Mouse (Mus musculus) lung, postnatal 4 days (tissue): Measurements from ENCODE around the gene Slc25a19.

Experiments
- DNase-seq, 2 experiments: peaks; one replicate each; pipeline ENCODE4 v3.0.0; 2021

The Slc25a19 gene

DNA sequence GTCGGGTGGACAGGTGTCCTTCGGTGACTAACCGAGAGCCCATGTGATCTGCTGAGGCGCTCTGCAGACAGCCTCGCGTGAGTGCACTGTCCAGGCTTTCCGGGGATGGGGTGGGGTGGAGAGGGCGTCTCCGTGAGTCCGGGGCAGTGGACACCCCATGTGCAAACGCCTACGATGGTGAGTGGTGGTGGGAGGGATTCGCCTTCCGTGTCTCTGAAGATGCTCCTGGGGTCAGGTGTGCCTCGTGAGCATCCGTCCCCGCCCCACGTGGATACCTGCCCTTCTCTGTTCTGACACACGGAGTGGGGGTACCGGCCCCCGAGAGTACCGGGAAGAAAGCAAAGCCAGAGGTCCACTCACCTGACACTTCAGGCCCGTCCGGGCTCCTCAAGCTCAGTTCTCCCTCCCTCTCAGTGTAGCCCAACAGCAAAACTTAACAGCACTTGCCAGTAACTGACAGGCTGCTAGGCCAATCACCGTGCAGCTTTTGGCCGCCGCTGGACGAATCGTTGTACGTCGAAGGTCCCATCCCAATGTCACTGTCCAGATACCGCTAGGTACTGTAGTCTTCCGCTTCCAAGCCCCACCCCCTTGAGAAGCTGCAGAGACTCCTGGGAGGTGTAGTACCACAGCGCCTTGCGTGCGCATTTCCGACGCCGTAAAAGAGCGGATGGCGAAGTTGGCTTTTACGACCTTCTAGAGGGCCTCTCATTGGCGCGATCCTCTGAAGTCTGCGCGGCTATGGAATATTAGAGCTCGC, at the start of gene Slc25a19:
TSS of gene Slc25a19 (minus strand) at position 591 of the 760 bp plus-strand sequence.
- peak; percentile 99 to 100 for DNase-seq

DNA sequence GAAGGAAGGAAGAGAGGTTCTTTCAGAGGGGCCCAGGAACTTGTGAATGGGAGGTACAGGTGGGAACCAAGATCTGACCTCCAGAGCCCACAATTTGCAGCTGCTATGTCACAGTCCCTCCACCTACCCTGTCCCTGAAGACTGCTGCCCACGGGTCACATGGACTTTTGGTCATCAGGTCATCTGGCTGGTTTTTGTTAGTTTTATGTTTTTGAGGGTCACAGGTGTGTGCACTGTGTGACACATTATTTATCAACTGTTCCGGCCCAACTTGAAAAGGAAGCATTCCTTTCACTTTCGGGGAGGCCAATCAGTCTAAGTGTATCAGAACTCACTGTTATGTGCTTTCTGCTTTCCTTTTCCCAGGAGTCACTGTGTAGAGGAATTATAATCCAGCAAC, 49.4 kb upstream of the Slc25a19 start:
- DNase-seq: no peak

DNA sequence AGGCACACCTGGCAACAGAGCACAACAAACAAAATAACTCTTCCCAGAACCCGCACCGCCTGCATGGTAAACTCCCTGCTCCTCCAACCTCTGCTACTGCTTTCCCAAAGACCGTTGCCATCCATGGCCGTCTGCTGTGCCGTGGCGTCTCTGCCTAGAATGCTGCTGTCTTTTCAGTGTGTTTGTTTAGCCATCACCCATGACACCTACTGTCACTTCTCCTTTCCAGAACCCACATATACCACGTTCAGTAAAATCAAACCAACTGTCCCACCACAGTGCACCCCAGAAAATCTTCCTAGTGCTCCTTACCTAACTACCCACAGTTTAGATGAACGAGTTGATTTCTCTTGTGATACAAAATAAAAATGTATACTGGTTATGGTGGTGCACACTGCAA, 48.6 kb upstream of the Slc25a19 start:
- no peak for DNase-seq

DNA sequence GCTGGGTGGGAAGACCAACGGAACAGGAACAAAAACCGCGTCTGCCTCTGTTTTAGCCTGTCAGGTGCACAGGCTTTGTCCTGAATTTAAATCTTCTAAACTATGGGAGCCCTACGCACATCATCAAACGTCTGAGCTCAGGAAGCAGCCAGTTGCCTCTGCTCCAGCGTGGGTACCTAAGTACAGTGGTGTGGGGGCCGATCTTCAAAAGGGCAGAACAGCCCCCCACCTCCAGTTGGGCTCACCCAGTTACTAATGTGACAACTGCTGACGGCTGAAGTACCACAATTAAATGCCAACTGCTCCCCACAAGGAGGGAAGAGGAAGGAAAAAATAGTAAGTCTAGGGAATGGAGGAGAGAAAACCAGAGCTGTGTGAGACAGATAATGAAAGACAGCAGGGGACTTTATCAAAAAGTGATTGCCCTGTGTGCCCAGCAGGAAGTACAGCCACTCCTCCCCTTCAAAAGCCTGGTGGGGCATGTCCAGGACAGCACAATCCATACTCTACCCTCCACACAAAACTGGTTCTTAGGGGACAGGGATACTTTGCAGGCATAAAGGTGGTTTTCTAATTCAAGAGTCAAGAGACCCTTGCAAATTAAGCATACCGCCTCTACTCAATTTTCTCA, 46.3 kb upstream of the Slc25a19 start:
- no peak for DNase-seq

DNA sequence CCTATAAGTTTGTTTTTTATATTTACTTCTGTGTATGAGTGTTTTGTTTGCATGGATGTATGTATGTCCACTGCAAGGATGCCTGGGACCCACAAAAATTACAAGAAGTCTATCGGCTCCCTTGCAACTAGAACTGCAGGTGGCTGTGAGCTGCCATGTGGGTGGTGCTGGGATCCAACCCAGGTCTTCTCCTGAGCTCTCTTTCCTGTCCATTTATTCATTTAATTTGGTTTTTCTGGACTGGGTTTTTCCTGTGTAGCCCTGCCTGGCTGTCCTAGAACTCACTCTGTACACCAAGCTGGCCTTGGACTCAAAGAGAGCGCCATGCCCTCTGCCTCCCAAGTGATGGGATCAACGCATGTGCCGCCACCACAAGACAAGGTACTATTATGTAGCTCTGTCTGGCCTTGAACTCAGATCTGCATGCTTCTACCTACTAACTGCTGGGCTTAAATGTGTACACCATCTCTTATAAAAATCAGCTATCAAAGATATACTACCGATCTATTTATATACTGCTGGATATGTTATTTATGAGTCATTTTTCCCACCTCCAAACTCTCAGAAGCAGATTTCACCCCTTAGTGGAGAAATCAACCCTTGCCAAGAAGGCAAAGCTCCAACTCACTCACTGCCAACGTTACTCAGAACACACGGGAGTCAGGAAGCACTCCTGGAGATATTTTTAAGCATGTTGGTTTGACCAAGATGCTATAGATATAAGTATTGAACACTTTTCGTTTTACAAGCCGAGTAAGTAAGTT, 45.6 kb upstream of the Slc25a19 start:
- no peak for DNase-seq

DNA sequence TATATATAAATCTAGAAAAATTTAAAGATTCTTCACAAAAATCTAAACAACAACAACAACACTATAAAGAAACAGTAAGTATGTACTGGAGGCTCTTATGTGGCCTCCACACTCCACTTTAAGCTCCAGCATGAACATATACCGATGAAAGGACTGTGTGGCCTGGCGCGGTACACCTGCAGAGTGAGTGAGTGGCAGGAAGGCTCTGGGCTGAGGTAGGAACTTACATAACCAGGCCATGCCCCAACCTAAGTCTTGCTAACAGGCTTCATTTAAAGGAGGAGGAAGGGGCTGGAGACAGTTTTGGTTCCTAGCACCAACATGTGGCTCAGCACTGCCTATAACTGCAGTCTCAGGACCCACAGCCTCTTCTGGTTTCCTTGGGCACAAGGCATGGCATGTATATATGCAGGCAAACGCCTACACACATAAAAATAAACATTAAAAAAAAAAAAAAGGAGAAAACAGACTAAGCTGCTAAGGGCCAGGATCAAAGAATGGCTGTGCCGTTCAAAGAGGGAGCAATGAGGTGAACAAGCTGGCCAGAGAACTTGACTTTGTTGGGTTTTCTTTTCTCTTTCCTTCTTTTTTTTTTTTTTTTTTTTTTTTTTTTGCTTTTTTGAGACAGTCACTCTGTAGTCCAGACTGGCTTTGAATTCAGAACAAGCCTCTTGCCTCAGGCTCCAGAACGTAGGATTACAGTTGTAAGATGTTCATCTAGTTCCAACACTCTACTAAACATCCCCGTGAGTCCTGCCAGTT, 44.3 kb upstream of the Slc25a19 start:
- DNase-seq: no peak

DNA sequence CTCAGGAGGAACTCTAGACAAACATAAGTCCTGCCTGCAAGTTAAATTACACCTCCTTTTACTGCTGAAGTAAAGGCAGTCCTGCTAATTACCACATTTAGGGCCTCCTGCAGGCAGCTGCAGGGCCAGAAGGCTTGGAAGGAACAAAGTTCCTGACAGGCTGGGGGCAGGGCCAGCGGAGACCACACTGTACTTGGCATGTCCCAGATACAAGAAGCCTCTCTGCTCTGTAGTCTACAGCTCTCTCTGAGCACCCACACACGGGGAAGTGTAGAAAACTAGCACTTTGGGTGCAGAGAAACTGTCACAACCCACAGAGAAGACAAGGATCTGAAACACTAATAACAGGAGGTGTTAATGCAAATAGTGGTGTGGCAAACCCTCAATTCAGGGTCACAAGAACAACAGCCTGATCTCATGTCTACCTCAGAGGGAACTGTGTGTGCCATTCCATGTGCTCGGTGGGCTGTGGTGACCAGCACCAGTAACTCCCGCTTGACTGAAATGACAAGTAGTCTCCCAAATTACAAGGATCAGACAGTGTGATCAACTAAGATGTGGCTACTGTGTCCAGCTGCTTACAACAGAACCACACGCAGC, 42.5 kb upstream of the Slc25a19 start:
- DNase-seq: peak in 1 of 2 experiments; percentile 36

DNA sequence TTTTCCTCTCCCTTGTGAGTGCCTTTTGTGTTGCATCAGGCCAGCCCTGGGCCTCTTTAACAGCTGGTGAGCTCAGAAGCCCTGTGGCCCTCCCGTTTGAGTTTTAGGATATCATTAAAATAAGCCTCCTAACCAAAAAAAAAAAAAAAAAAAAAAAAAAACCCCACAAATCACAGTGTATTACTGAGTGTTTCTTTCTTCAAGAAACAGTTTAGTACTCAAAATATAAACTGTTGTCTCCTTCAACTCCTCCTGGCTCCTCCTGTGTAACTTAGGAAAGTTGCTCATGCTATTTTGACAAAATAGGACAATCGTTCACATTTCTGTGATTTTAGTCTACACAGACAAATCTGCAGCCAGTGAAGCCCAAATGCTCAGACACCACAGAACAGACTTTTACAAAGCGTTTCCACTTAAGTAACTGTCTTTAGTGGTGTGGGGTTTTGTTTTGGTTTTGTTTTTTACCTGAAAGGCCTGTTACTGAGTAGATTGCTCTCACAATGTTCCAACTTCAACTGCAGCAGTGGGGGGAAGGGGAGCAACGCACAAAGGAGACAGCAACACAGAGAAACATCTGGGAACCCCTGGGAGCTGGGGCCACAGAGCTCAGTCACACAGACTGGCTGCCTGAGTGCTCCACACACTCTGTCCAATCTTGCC, 35.7 kb upstream of the Slc25a19 start:
- no peak for DNase-seq

DNA sequence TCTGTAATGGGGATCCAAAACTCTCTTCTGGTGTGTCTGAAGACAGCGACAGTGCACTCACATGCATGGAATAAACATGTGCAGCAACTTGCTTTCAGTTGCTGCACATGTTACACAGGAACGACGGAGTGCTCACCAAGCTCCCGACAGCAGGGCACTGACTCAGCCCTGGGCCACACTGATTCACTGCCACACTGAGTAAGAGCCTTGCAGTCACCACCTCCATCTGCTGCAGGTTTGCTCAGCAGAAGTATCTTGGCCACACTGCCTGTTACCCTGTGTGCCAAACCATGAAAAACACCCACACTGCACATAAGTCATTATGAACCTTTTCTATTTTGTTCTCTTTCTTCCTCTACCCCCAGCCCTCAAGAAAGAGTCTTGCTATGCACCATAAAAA, 32.3 kb upstream of the Slc25a19 start:
- no peak for DNase-seq

DNA sequence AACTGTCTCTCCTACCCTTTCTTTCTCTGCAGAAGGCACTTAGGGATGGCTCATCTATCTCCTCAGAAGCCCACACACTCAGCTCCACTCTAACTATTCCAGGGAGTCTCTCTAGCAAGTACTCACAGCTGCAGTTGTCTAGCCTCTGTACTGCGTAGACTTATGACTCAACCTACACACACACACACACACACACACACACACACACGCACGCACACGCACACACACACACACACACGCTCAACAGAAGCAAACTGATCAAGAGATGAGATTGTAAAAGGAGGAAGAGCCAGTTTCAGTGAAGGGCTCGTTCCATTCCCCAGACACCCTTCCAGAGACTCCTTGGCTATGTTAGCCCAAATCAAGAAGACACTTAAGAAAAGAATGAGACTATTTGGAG, 30.4 kb upstream of the Slc25a19 start:
- no peak for DNase-seq

DNA sequence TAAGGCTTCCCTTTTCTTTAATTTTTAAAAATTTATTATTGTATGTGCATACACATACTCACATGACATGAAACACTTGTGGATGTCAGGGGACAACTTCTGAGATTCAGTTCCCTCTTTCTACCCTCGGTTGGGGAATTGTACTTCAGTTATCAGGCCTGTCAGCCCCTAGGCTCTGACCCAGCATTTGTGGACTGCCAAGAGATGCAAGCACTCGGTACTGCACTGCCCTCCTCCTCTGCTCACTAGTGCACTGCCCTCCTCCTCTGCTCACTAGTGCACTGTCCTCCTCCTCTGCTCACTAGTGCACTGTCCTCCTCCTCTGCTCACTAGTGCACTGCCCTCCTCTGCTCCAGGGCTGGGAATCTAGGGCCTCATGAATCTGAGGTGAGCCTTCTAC, 26.0 kb upstream of the Slc25a19 start:
- no peak for DNase-seq

DNA sequence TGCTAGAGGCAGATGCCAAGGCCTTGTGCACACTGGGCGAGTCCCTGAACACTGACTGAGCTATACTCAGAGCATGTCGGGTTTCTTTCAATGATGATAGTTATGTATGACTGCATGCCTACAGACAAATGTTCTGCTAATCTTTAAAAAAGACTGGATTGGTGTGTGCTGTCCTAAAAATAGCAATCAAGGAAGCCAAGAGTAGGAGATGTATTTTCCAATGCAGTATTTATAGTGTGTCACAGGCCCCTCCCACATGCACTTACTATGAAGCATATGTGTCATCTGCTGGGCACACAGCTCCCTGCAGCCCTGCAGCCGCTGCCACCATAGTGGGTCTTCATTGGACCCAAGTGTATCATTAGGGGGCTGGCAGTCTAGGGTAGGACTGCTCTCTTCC, 25.1 kb upstream of the Slc25a19 start:
- no peak for DNase-seq

DNA sequence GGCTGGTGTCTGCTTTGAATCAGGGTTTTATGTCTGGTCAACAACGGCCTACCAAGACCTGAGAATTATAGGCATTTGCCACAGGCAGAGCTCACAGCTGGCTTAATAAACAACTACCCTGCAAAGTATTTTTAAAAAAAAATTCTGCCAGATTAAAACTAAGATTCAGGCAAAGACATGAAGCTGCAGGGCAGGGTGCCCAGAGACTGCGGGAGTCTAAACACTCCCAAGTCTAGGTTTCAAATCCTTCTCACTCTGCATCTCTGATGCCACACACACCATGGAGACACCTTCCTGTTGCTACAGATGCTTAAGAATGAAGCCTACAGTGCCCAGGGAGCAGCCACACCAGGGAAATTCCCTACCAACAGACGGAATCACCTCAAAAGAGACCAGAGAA, 23.6 kb upstream of the Slc25a19 start:
- DNase-seq: no peak

DNA sequence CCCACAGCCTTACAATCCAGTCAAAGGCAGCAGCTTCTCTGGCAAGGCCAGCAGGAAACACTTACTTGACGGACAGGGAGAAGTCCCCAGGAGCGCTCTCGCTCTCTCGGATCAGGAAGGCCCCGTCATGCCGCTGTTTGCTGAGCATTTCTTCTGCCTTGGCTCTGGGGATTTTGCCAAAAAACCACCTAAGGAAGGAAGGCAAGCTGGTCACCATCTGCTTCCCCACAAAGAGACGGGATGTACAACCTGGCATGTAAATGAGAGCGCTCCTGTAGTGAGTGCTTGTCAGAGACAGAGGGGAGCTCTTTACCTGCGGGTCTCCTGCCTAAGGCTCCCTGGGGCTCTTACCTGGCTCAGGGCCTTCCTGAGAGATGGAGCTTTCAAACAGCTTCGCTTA, 21.6 kb upstream of the Slc25a19 start:
- no peak for DNase-seq

DNA sequence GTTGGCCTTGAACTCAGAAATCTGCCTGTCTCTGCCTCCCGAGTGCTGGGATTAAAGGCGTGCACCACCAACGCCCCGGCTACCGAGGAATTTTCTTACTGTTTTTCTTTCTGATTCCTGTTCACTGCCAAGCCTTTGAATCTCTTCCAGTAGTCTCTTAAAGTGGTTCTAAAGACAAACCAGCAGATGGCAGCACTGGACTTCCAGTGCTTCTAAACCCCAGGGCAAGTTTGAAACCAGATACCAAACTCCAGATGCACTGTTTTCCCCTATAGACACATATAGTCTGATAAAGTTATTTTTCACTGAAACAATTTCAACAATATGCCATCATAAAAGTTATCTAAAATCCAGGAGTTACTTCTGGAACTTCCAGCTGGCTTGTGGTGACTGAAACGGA, 19.4 kb upstream of the Slc25a19 start:
- peak in 1 of 2 experiments; percentile 68 for DNase-seq

DNA sequence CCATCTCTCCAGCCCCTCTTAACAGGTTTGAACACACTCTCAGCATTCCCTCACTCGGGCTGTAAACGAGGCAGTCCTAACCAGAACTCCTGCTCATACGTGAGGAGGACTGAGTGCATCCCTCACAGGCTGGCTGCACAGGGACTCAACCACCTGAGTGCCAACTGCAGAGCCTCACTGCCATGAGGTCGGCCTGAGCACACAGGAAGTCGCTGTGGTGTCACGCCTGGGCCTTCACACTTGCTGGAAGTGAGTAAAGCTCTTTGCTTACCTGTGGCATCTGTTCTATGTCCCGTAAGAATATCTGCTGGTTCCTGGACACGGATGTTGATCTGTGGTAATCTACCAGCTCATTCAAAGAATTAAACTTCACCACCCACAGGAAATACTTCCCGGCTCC, 18.3 kb upstream of the Slc25a19 start:
- DNase-seq: no peak

DNA sequence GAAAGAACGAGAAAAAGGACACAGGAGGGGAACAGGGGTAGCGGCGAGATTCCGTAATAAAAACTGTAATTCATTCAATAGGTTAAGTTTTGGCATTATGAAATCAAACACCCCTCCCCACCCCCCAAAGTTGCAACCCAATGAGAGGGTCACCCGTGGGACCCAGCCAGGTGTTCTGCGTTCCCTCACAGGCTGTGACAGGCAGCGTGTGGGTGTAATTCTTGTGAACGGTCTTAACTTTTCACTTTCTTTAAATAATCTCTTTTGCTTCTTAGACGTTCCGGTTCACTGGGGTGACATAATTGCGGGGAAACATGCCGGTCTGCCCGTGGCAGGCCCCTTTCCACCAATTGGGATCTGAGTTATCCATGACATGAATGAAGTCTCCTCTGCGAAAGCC, 17.4 kb upstream of the Slc25a19 start:
- peak in 1 of 2 experiments; percentile 56 for DNase-seq

DNA sequence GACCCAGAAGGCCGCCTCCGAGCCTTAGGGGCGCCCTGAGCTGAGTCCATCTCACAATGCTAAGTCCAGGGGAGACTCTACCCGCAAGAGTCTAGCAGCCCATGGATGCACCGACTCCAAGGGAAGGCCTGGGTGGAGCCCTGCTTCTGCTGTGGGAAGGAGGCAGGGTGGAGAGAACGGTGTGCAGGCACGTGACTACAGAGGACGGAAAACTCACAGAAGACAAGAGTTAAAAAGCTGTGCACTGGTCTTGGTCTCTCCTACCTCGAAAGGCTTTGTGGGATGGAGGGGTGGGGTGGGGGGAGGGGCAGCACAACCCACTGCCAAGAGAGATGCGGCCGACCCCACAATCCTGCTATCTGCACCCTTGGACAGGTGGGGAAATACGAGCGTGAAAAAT, 16.2 kb upstream of the Slc25a19 start:
- DNase-seq: no peak

DNA sequence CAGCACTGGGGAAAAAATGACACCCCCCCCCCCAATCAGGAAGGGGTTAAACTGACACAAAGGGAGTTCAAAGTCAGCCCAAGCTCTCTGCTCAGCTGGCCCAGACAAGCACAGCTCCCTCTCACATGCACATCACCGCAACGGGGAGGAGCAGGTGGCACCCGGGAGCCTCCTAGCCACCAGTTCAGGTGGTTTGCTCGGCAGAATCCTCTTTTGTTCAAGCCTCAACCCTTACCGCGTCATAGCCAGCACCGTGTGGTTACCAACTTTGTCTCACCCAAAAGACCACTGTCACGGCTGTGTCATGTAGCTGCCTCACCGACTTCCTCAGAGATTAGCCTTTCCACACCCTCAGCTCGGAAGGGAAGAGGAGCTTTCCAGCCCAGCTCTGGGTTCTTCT, 15.2 kb upstream of the Slc25a19 start:
- DNase-seq: no peak

DNA sequence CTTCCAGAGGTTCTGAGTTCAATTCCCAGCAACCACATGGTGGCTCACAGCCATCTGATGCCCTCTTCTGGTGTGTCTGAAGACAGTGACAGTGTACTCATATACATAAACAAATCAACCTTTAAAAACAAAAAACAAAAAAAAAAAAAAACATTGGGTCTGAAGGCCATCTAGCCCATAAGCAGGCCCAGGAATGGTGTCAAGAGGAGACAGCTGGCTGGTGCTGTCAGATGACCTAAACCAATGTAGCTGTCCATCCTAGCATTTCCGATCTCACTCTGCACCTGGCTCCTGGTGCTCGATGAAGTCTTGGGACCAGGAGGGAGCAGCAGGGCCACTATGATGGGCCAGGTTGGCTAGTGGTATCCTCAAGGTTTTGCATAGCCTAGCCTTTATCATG, 14.6 kb upstream of the Slc25a19 start:
- DNase-seq: no peak

DNA sequence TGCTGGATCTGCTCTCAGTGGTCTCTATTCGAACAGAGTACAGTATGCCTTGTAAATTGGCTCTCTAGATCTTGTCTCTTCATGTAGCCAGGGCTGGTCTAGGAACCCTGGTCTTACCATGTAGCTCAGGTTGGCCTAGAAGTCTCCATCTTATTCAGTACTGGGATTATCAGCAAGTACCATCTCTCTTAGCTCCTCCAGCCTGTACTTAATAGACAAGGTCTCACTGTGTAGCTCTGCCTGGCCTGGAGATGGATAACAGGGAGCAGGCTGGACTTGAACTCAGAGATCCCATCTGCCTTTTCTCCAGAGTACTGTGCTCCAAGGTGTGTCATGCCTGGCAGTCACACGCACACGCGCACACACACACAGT, 13.6 kb upstream of the Slc25a19 start:
- DNase-seq: no peak

DNA sequence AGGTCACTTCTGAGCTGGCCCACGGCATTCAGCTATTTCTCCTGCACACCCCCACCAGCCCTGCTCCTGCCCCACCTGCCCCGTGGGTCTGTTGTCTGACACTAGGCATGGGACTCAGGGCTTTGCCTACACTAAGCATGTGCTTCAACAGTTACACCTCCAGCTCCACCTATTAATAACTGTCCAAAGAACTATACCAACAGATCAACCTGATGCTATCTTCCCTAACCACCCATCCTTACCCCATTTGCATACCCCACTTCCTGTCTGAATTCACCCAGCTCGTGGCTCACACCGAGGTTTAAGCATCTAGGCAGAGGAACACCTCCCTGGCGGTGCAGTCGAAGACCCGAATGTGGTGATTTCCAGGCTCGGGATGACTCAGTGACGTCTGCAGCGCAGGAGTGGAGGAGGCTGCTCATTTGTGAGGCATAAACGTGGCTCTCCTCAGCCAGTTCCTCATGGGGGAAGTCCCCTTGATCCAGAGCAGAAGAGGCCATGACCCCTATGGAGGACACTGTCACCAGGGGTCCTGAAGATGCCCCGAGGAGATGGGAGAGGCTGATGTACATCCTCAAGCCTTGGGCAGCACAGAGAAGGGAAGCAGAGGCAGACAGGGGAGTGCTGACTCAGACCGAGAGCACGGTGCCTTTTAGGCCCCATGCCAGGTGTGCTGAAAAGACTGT, 13.0 kb upstream of the Slc25a19 start:
- DNase-seq: peak in 1 of 2 experiments; percentile 17
